Mouse (Mus musculus) heart, embryonic 14.5 days (tissue): ENCODE results near the gene Specc1l. TPM values are rescaled to one million over a fixed set of nuclear protein-coding genes. Genes with fewer than 3 reads are reported as not detected.

Experiments used
- ATAC-seq: fragments of 200-750 bp; cut with Nextera tagmentation; 2 replicates; pipeline ENCODE4 v1.8.0; 2017; ENCODE audit warnings: low read depth, moderate TSS enrichment; ENCODE audit not compliant: insufficient number of reproducible peaks, insufficient read depth, low FRiP score
- H3K27ac ChIP-seq, 2 experiments: fragments of 200-500 bp in 1 of 2; fragments of 300-500 bp in 1 of 2; sonication (generic) in 1 of 2; replicated peaks in 1 of 2; 2 replicates each; pipeline ENCODE4 v1.5.1; 2012 to 2014; ENCODE audit warnings: low read depth in 2 of 2, low read length in 2 of 2, control low read depth in 1 of 2, mild to moderate bottlenecking in 1 of 2, mixed read lengths in 1 of 2; ENCODE audit not compliant: control insufficient read depth in 1 of 2, insufficient read depth in 1 of 2
- H3K27me3 ChIP-seq: fragments of 300-500 bp; sonication (generic); 2 replicates; pipeline ENCODE4 v1.6.1; 2014; ENCODE audit warnings: mild to moderate bottlenecking, low read length, control low read depth; ENCODE audit not compliant: control insufficient read depth, insufficient read depth
- H3K36me3 ChIP-seq: fragments of 300-500 bp; sonication (generic); 2 replicates; pipeline ENCODE4 v1.6.1; 2014; ENCODE audit warnings: mild to moderate bottlenecking, control low read depth, low read length, mixed read lengths; ENCODE audit not compliant: control insufficient read depth, insufficient read depth
- H3K4me1 ChIP-seq, 2 experiments: fragments of 200-500 bp in 1 of 2; fragments of 300-500 bp in 1 of 2; sonication (generic) in 1 of 2; 2 replicates each; pipeline ENCODE4 v1.6.1; 2012 to 2014; ENCODE audit warnings: low read length in 2 of 2, control low read depth in 1 of 2, mixed read lengths in 1 of 2; ENCODE audit not compliant: control insufficient read depth in 2 of 2, insufficient read depth in 2 of 2
- H3K4me2 ChIP-seq: fragments of 300-500 bp; sonication (generic); 2 replicates; pipeline ENCODE4 v1.6.1; 2014; ENCODE audit warnings: mild to moderate bottlenecking, low read length
- H3K4me3 ChIP-seq, 2 experiments: fragments of 200-500 bp in 1 of 2; fragments of 300-500 bp in 1 of 2; sonication (generic) in 1 of 2; 2 replicates each; pipeline ENCODE4 v1.5.1; 2012 to 2014; ENCODE audit warnings: low read length in 2 of 2, mild to moderate bottlenecking in 2 of 2, control low read depth in 1 of 2, low read depth in 1 of 2, moderate library complexity in 1 of 2; ENCODE audit not compliant: control insufficient read depth in 1 of 2, insufficient read depth in 1 of 2
- H3K9ac ChIP-seq: fragments of 300-500 bp; sonication (generic); 2 replicates; pipeline ENCODE4 v1.6.1; 2014; ENCODE audit warnings: mild to moderate bottlenecking, low read length
- H3K9me3 ChIP-seq: fragments of 300-500 bp; sonication (generic); 2 replicates; pipeline ENCODE4 v1.6.1; 2016; ENCODE audit warnings: low read length, control low read depth; ENCODE audit not compliant: control insufficient read depth
- WGBS: fragments of 180-500 bp; shearing (Covaris S2); extraction: QIAGEN DNeasy Blood & Tissue Kit; methylation state at CpG from one replicate; pipeline ENCODE4 v1.1.7; 2014; 5-methylcytosine and 5-hydroxymethylcytosine counted together
- polyA plus RNA-seq: library from polyadenylated mRNA; unstranded; fragments of >200 nt; fragmentation: Nextera tagmentation; extraction: Ambion mirVana; gene quantifications from 2 replicates; pipeline ENCODE4 v1.2.1, GENCODE M21; 2014

Specc1l gene
- polyA plus RNA-seq, 1 experiment from 2014 or later = 16.7 TPM

DNA sequence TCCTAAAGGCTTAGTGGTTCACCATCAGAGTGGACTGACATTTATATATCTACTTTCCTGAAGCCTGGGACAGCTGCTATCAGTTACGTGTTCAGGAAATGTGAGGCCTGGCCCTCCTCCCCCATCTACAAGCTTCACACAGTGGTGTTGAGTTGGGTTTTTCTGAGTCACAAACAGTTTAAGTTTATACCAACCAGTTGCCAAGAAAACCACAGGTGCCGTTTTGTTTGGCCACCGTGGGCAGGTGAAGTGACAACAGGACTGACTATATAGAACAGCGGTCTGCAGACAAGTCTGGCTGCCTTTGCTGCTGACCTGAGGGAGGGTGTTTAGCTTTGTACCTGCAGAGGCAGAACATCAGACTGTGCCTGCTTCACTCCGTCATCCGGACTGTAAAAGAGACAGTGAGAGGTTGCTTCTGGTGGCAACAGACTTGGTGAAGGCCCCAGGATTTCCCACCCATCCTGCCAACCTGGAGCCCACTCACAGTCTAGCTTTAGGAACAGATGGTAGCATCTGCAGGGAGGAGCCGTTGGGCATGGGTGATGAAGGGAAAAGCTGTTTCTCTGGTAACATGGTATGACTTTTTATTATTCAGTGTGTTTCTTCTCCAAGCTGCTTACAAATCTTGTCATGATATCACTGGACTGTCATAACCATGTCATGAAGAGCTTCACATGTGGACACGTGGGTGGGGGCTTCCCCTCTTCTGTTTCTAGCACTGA is 91.6 kb downstream of the Specc1l start:
- WGBS = 68% methylated on average over 8 of the region's 8 CpGs
- no peak for ATAC-seq
- Histone ChIP-seq H3K4me3 (no peak overlapping the region), H3K4me2 (no peak overlapping the region), H3K9me3 (no peaks in the 10 kb centered on the region), H3K36me3 (peaks cover 50% of the 10 kb centered on the region), H3K27me3 (no peaks in the 10 kb centered on the region), H3K4me1 (peaks cover 23 to 42% of the 10 kb centered on the region in 2 experiments), H3K27ac (peak overlapping the region; percentile 58 to 61; a peak in 3 of 4 replicates), H3K9ac (peak overlapping the region; percentile 18; the same call in 1 of the 2 replicates)

DNA sequence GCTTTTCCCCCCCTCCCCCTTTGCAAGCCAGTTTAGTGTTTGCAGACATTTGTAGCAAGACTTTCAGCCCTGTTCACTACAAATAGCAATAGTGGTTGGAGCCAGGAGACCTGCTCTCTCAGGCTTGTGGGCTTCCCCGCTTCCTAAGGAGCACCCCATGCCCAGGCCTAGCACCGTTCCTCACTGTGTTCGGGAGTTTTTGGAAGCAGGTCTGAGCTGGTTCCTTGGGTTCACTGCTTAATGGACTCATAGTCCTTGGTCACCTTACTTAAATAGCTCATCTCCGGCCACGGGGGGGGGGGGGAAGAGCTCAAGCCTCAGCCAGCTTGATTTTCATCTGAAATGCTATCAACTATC is 92.2 kb downstream of the Specc1l start:
- Histone ChIP-seq H3K4me3 (no peak overlapping the region), H3K27me3 (no peaks in the 10 kb centered on the region), H3K4me2 (no peak overlapping the region), H3K9ac (peak overlapping the region; percentile 27; the same call in 1 of the 2 replicates), H3K36me3 (peaks cover 55% of the 10 kb centered on the region), H3K4me1 (peaks cover 22 to 47% of the 10 kb centered on the region in 2 experiments), H3K9me3 (no peaks in the 10 kb centered on the region), H3K27ac (peak overlapping the region; percentile 58 to 61)
- WGBS = 82% methylated on average over 5 of the region's 5 CpGs
- ATAC-seq = no peak

DNA sequence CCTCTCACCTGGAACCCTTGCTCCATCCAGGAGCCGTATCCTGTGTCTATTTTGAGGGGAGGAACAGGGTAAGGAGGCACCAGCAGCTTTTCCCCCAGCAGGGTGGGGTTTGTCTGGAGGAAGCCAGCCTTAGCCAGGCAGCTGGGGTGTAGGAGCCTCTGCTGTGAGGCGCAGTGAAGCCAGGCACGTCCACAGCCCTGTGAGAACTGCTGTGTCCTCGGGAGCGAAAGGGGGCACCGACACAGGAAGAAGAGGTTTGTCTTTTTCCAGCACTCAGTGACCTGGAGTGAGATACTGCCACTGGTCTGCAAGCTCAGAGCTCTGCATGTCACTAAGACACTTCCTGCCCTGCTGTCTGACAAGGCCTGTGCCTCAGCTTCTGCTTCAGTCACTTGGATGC is 92.5 kb downstream of the Specc1l start:
- Histone ChIP-seq H3K9ac (peak overlapping the region; percentile 27; the same call in 1 of the 2 replicates), H3K9me3 (no peaks in the 10 kb centered on the region), H3K27me3 (no peaks in the 10 kb centered on the region), H3K4me3 (no peak overlapping the region), H3K4me1 (peaks cover 19 to 49% of the 10 kb centered on the region in 2 experiments), H3K4me2 (no peak overlapping the region), H3K36me3 (peaks cover 59% of the 10 kb centered on the region), H3K27ac (peak overlapping the region; percentile 58 to 61)
- WGBS = 52% methylated on average over 6 of the region's 6 CpGs
- peak; percentile 62 for ATAC-seq

DNA sequence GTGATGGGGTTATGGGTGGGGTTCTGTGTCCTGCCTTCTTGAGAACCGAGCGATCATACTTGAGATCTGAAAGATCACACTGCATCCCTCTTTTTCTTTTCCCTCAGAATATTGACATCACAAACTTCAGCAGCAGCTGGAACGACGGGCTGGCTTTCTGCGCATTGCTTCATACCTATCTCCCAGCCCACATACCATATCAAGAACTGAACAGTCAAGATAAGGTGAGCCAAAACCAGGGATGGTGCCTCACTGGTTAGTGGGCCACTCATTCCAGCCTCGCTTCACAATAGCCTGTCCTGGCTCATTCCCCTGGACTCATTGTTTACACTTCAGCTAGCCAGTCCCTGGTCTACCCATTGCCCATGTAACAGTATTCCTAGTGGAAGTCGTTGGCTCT is 95.3 kb downstream of the Specc1l start:
- Histone ChIP-seq H3K27ac (no peak overlapping the region), H3K4me3 (no peak overlapping the region), H3K9ac (no peak overlapping the region), H3K36me3 (peaks cover 74% of the 10 kb centered on the region), H3K4me2 (no peak overlapping the region), H3K9me3 (no peaks in the 10 kb centered on the region), H3K27me3 (no peaks in the 10 kb centered on the region), H3K4me1 (peaks cover 12 to 34% of the 10 kb centered on the region in 2 experiments)
- 85% methylated on average over 7 of the region's 7 CpGs for WGBS
- no peak for ATAC-seq

DNA sequence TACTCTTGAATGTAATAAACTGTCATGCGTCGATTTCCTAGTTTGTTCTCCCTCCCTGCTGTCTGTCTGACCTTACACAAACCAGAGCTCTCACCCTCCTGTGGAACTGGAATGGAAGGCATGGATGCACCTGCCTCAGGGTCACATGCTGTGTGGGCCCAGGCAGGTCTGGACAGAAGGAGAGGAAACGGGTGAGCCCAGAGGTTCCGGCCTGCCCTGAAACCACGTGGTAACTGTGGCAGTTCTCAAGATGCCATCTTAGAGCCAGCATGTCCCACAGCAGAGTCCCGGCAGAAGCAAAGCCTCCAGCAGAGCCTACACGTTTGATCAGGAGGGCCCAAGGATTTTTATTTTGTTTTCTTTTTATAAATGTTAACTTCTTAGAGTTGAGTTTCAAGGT is 100.5 kb downstream of the Specc1l start:
- H3K9me3 ChIP-seq = no peaks in the 10 kb centered on the region
- WGBS = 70% methylated on average over 7 of the region's 7 CpGs
- H3K9ac ChIP-seq = no peak overlapping the region
- H3K4me3 ChIP-seq = no peak overlapping the region
- H3K36me3 ChIP-seq = peaks cover 52% of the 10 kb centered on the region
- H3K27me3 ChIP-seq = no peaks in the 10 kb centered on the region
- H3K4me1 ChIP-seq = peaks cover 15 to 33% of the 10 kb centered on the region in 2 experiments
- H3K4me2 ChIP-seq = no peak overlapping the region
- ATAC-seq = no peak
- no peak overlapping the region for H3K27ac ChIP-seq

DNA sequence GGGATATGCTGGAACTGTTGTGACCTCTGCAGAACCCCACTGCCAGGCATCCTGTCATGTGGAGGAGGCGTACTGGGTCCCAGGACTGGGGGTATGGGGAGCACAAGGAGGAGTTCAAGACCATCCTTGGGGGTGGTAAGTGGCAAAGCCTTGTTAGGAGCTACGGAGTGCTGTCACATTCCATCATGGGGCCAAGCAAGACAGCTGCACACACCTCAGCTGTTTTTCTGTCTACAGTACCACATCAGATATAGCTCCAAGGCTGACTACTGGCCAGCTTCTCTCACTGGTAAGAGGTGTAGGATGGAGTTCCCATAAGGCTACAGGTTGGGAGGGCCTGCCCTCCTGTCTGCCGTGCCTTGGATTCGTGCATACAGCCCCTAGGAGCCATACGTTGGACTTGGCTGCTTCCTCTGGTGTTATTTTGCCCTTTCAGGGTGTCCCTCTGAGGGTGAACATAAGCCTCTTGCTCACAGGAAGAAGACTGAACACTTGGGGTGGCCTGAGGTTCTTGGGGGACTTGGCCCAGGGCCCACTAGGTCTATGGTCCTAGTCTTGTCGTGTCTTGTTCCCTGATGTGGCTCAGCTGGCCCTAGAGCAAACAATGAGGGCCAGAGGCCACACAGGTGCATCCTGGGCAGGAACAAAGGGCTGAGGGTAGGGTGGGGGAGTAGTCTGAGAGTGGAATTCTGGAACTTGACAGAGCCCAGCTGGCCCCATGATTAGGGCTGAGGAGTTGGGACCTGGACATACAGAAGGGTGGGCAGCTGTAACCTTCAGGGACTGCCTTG is 102.5 kb downstream of the Specc1l start:
- H3K27me3 ChIP-seq = peaks cover 10% of the 10 kb centered on the region; the same call in 1 of the 2 replicates
- no peaks in the 10 kb centered on the region for H3K9me3 ChIP-seq
- ATAC-seq = no peak; the same call in 1 of the 2 replicates
- no peak overlapping the region for H3K9ac ChIP-seq
- H3K4me3 ChIP-seq = no peak overlapping the region
- peak overlapping the region in 1 of 2 experiments; percentile 45; a peak in 2 of 4 replicates for H3K27ac ChIP-seq
- WGBS = 61% methylated on average over 6 of the region's 6 CpGs
- peaks cover 32% of the 10 kb centered on the region for H3K36me3 ChIP-seq
- no peak overlapping the region for H3K4me2 ChIP-seq
- H3K4me1 ChIP-seq = peaks cover 15 to 30% of the 10 kb centered on the region in 2 experiments

DNA sequence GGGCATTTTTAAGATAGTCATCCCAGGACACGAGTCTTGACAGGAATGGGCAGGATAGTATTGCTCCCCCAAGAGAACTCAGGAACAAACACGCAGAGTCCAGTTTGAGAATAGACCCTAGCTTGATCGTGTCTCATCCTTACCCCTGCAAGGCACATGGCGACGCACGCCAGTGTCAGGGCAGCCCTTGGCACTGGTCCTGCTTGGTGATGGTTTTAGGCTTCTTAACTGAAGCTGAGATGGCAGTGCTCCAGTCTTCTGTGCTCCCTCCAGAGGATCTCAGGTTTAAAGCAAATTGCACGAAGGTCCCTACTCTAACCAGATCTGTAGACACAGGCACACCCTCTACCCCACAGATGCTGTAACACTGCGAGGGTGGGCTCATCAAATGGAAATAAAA is 103.9 kb downstream of the Specc1l start:
- no peak for ATAC-seq
- no peak overlapping the region for H3K9ac ChIP-seq
- 0 out of 2 replicates have a peak overlapping the region, but pooled peaks have one; percentile 90 for H3K4me2 ChIP-seq
- no peak overlapping the region for H3K4me3 ChIP-seq
- WGBS = 75% methylated on average over 8 of the region's 8 CpGs
- H3K4me1 ChIP-seq = peaks cover 15 to 29% of the 10 kb centered on the region in 2 experiments
- peaks cover 19% of the 10 kb centered on the region for H3K36me3 ChIP-seq
- no peaks in the 10 kb centered on the region for H3K9me3 ChIP-seq
- no peak overlapping the region for H3K27ac ChIP-seq
- peaks cover 11% of the 10 kb centered on the region; the same call in 1 of the 2 replicates for H3K27me3 ChIP-seq
